13 mouse cellular contexts compared by ENCODE assay signal in the genomic region with DNA sequence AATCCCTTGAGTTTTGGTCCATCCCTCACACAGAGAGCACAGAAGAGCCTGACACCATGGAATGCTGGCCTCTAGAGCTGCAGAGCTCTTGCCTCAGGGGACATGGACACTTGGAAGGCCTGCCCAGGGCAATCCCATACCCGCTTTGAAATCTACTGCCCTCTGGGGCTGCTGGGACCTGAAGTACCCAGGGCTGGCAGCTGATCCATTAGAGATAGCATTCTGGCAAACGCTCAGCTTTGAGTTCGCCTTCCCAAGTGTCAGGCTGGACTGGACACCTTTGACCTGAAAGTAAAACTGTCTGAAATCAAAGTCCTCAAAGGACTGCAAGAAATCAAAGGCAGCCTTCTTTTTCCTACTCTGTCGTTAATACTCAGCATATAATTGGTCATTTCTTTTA. TPM values are rescaled to one million over a fixed set of nuclear protein-coding genes. Genes with fewer than 3 reads are reported as not detected.
DNase-seq lines count a peak whose midpoint lies in the region; ATAC-seq lines count a peak whose summit lies in the region.
"Had no signal": no experiment of that assay in that cellular context is flagged by ENCODE, and none has a peak within 500 bp of the region (broad histone marks: within the 10 kb centered on the region; RNA-seq: fewer than 3 reads in every experiment).

No protein-coding gene starts in this region.

- H3K4me3 ChIP-seq in intestine, embryonic 16.5 days (ENCODE audit: low read length) = no peak overlapping the region
- no peak overlapping the region for H3K4me3 ChIP-seq in intestine, embryonic 15.5 days (replicated peaks)
- H3K4me3 ChIP-seq in neural tube, embryonic 12.5 days = no peak overlapping the region
- H3K4me3 ChIP-seq in neural tube, embryonic 15.5 days (replicated peaks) = no peak overlapping the region
- H3K4me3 ChIP-seq: forebrain, embryonic 13.5 days; midbrain, embryonic 12.5 days had no signal

- 57% methylated on average over 4 of the region's 4 CpGs for WGBS in intestine, embryonic 16.5 days
- WGBS in intestine, embryonic 15.5 days = 58% methylated on average over 4 of the region's 4 CpGs
- 67% methylated on average over 4 of the region's 4 CpGs for WGBS in neural tube, embryonic 12.5 days
- WGBS in neural tube, embryonic 15.5 days = 72% methylated on average over 4 of the region's 4 CpGs

- H3K27ac ChIP-seq in intestine, embryonic 16.5 days (ENCODE audit: low read length) = no peak overlapping the region
- H3K27ac ChIP-seq in intestine, embryonic 15.5 days = no peak overlapping the region
- no peak overlapping the region for H3K27ac ChIP-seq in neural tube, embryonic 12.5 days
- no peak overlapping the region; the same call in 1 of the 2 replicates for H3K27ac ChIP-seq in neural tube, embryonic 15.5 days (replicated peaks)
- H3K27ac ChIP-seq: forebrain, embryonic 13.5 days; midbrain, embryonic 12.5 days had no signal

- DNase-seq in kidney, adult 9 months = peak; percentile 71
- peak; percentile 40 for DNase-seq in mesoderm, embryonic 11.5 days (ENCODE audit: low read depth, low spot score)
- DNase-seq in ovary, postnatal 36 days (ENCODE audit: low spot score) = no peak
- no peak for DNase-seq in Muller cell, postnatal 12 days (ENCODE audit: inconsistent ontology term)
- DNase-seq: gastrocnemius, postnatal 25 days; right cerebral cortex, postnatal 25 days had no signal

- H3K4me2 ChIP-seq in intestine, embryonic 16.5 days (ENCODE audit: low read depth, low read length) = no peak overlapping the region
- H3K4me2 ChIP-seq in intestine, embryonic 15.5 days (replicated peaks) = no peak overlapping the region
- H3K4me2 ChIP-seq in neural tube, embryonic 12.5 days (replicated peaks) = no peak overlapping the region
- no peak overlapping the region for H3K4me2 ChIP-seq in neural tube, embryonic 15.5 days
- H3K4me2 ChIP-seq: forebrain, embryonic 13.5 days; midbrain, embryonic 12.5 days had no signal

- 0 out of 2 replicates have a peak, but pooled peaks have one; percentile 18 for ATAC-seq in intestine, embryonic 16.5 days
- ATAC-seq in intestine, embryonic 15.5 days = no peak
- ATAC-seq in neural tube, embryonic 12.5 days (ENCODE audit: low FRiP score, low read depth) = 0 out of 2 replicates have a peak, but pooled peaks have one; percentile 28
- ATAC-seq in neural tube, embryonic 15.5 days (ENCODE audit: low FRiP score) = no peak
- ATAC-seq: forebrain, embryonic 13.5 days; inflammation-experienced regulatory T-cells, adult 6 months had no signal

- no peaks in the 10 kb centered on the region for H3K9me3 ChIP-seq in intestine, embryonic 16.5 days (ENCODE audit: control insufficient read depth, low read length)
- H3K9me3 ChIP-seq in intestine, embryonic 15.5 days = no peaks in the 10 kb centered on the region
- H3K9me3 ChIP-seq in neural tube, embryonic 12.5 days = no peaks in the 10 kb centered on the region
- no peaks in the 10 kb centered on the region for H3K9me3 ChIP-seq in neural tube, embryonic 15.5 days (replicated peaks)
- H3K9me3 ChIP-seq: forebrain, embryonic 13.5 days; midbrain, embryonic 12.5 days had no signal

- no peak overlapping the region for H3K9ac ChIP-seq in intestine, embryonic 16.5 days (ENCODE audit: low read depth, low read length)
- H3K9ac ChIP-seq in intestine, embryonic 15.5 days = no peak overlapping the region
- no peak overlapping the region for H3K9ac ChIP-seq in neural tube, embryonic 12.5 days
- H3K9ac ChIP-seq in neural tube, embryonic 15.5 days (replicated peaks) = no peak overlapping the region
- H3K9ac ChIP-seq: forebrain, embryonic 13.5 days; midbrain, embryonic 12.5 days had no signal

- H3K36me3 ChIP-seq in intestine, embryonic 16.5 days (ENCODE audit: control insufficient read depth, insufficient read depth, low read length) = no peaks in the 10 kb centered on the region
- H3K36me3 ChIP-seq in intestine, embryonic 15.5 days = no peaks in the 10 kb centered on the region
- no peaks in the 10 kb centered on the region for H3K36me3 ChIP-seq in neural tube, embryonic 12.5 days
- H3K36me3 ChIP-seq in neural tube, embryonic 15.5 days = no peaks in the 10 kb centered on the region
- H3K36me3 ChIP-seq: midbrain, embryonic 12.5 days had no signal

- no peaks in the 10 kb centered on the region for H3K27me3 ChIP-seq in intestine, embryonic 16.5 days (replicated peaks; ENCODE audit: control insufficient read depth, insufficient read depth, low read length)
- H3K27me3 ChIP-seq in intestine, embryonic 15.5 days (replicated peaks) = no peaks in the 10 kb centered on the region
- no peaks in the 10 kb centered on the region for H3K27me3 ChIP-seq in neural tube, embryonic 12.5 days (replicated peaks)
- H3K27me3 ChIP-seq in neural tube, embryonic 15.5 days (replicated peaks) = no peaks in the 10 kb centered on the region
- H3K27me3 ChIP-seq: forebrain, embryonic 13.5 days; midbrain, embryonic 12.5 days had no signal

- no peaks in the 10 kb centered on the region for H3K4me1 ChIP-seq in intestine, embryonic 16.5 days (ENCODE audit: control insufficient read depth, insufficient read depth, low read length)
- H3K4me1 ChIP-seq in intestine, embryonic 15.5 days (replicated peaks) = no peaks in the 10 kb centered on the region
- no peaks in the 10 kb centered on the region for H3K4me1 ChIP-seq in neural tube, embryonic 12.5 days
- H3K4me1 ChIP-seq in neural tube, embryonic 15.5 days = 0 out of 2 replicates have a peak, but pooled peaks cover 3% of the 10 kb centered on the region
- H3K4me1 ChIP-seq: midbrain, embryonic 12.5 days had no signal

RNA-seq across cellular contexts. Expression of a gene that starts 15.0 kb away (rescaled TPM):
- polyA plus RNA-seq in intestine, embryonic 16.5 days (2015; fragmentation: Nextera tagmentation; extraction: Ambion mirVana) = 0.05 and 0.07 TPM in 2 replicates
- polyA plus RNA-seq in intestine, embryonic 15.5 days (2015; fragmentation: Nextera tagmentation; extraction: Ambion mirVana) = 0.08 TPM in 1 of 2 replicates, not detected in the other
- polyA plus RNA-seq in neural tube, embryonic 12.5 days (2016; fragmentation: Nextera tagmentation; extraction: Ambion mirVana) = 0.10 TPM in 2 replicates
- 0.10 and 0.20 TPM in 2 replicates for polyA plus RNA-seq in neural tube, embryonic 15.5 days (2015; fragmentation: Nextera tagmentation; extraction: Ambion mirVana)

RNA-seq across cellular contexts. Expression of a gene that starts 52.9 kb away (rescaled TPM):
- polyA plus RNA-seq in intestine, embryonic 16.5 days (2015; fragmentation: Nextera tagmentation; extraction: Ambion mirVana) = 10.9 and 11.2 TPM in 2 replicates
- 13.2 and 14.1 TPM in 2 replicates for polyA plus RNA-seq in intestine, embryonic 15.5 days (2015; fragmentation: Nextera tagmentation; extraction: Ambion mirVana)
- polyA plus RNA-seq in neural tube, embryonic 12.5 days (2016; fragmentation: Nextera tagmentation; extraction: Ambion mirVana) = 13.3 TPM in 2 replicates
- polyA plus RNA-seq in neural tube, embryonic 15.5 days (2015; fragmentation: Nextera tagmentation; extraction: Ambion mirVana) = 11.0 and 13.8 TPM in 2 replicates

Comparison
In these comparisons a context has a peak if more than half of its experiments do, and no peak if none do; other contexts are left out.
1. ATAC-seq: peak in intestine, embryonic 16.5 days (single experiment) and neural tube, embryonic 12.5 days (single experiment); none in intestine, embryonic 15.5 days (single experiment) and neural tube, embryonic 15.5 days (single experiment).
2. DNase-seq: peak in kidney, adult 9 months (single experiment) and mesoderm, embryonic 11.5 days (single experiment); none in ovary, postnatal 36 days (single experiment) and Muller cell, postnatal 12 days (single experiment).